8 mouse cellular contexts compared by ENCODE assay signal in genomic region chr10:128377222-128377939, GRCm38 (mm10). TPM values are rescaled to one million over a fixed set of nuclear protein-coding genes. Genes with fewer than 3 reads are reported as not detected.
A peak's percentile ranks its signal among the peaks of the same experiment; 100 is the strongest.
DNase-seq lines count a peak whose midpoint lies in the region; ATAC-seq lines count a peak whose summit lies in the region.
"Had no signal": no experiment of that assay in that cellular context is flagged by ENCODE, and none has a peak within 500 bp of the region (broad histone marks: within the 10 kb centered on the region; RNA-seq: fewer than 3 reads in every experiment).

No protein-coding gene starts in this region.

- H3K27me3 ChIP-seq in megakaryocyte, embryonic 14.5 days (replicated peaks) = no peaks in the 10 kb centered on the region
- no peaks in the 10 kb centered on the region for H3K27me3 ChIP-seq in erythroblast, embryonic 14.5 days (ENCODE audit: control insufficient read depth)
- no peaks in the 10 kb centered on the region for H3K27me3 ChIP-seq in intestine, embryonic 14.5 days (replicated peaks; ENCODE audit: control insufficient read depth, insufficient read depth, low read length)

- H3K27ac ChIP-seq in intestine, embryonic 14.5 days (ENCODE audit: low read depth) = peak overlapping the region; percentile 95

- peak; percentile 32 for DNase-seq in adipocyte (ENCODE audit: low spot score)
- DNase-seq in intestine, embryonic 14.5 days (ENCODE audit: low spot score) = peak; percentile 81
- DNase-seq in lung, postnatal 14 days = peak; percentile 43
- DNase-seq in right cerebral cortex, postnatal 25 days = peak; percentile 27

- no peaks in the 10 kb centered on the region for H3K9me3 ChIP-seq in megakaryocyte, embryonic 14.5 days
- no peaks in the 10 kb centered on the region for H3K9me3 ChIP-seq in erythroblast, embryonic 14.5 days (ENCODE audit: control insufficient read depth, low read length)
- no peaks in the 10 kb centered on the region for H3K9me3 ChIP-seq in intestine, embryonic 14.5 days (ENCODE audit: control insufficient read depth, low read length)

- peak overlapping the region; percentile 96 for H3K4me3 ChIP-seq in megakaryocyte, embryonic 14.5 days (replicated peaks)
- peak overlapping the region; percentile 88 for H3K4me3 ChIP-seq in erythroblast, embryonic 14.5 days (replicated peaks)
- peak overlapping the region; percentile 88 for H3K4me3 ChIP-seq in intestine, embryonic 14.5 days (ENCODE audit: low read depth, low read length)

- peak overlapping the region; percentile 82 for H3K4me2 ChIP-seq in intestine, embryonic 14.5 days (ENCODE audit: low read length)

- WGBS in intestine, embryonic 14.5 days = under 1% methylated on average over 44 of the region's 47 CpGs

- H3K4me1 ChIP-seq in megakaryocyte, embryonic 14.5 days = peaks cover 43% of the 10 kb centered on the region
- peaks cover 44% of the 10 kb centered on the region for H3K4me1 ChIP-seq in erythroblast, embryonic 14.5 days (ENCODE audit: control insufficient read depth)
- peaks cover 24% of the 10 kb centered on the region for H3K4me1 ChIP-seq in intestine, embryonic 14.5 days (replicated peaks; ENCODE audit: control insufficient read depth, insufficient read depth, low read length)

- H3K9ac ChIP-seq in intestine, embryonic 14.5 days (ENCODE audit: low read length) = peak overlapping the region; percentile 94

- peaks cover 41% of the 10 kb centered on the region for H3K36me3 ChIP-seq in megakaryocyte, embryonic 14.5 days (replicated peaks; ENCODE audit: low read length)
- H3K36me3 ChIP-seq in erythroblast, embryonic 14.5 days (ENCODE audit: control insufficient read depth) = peaks cover 41% of the 10 kb centered on the region
- H3K36me3 ChIP-seq in intestine, embryonic 14.5 days (ENCODE audit: control insufficient read depth, insufficient read depth, low read length) = peaks cover 41% of the 10 kb centered on the region

- no peak; the same call in 1 of the 2 replicates for ATAC-seq in megakaryocyte, adult 5-6 weeks (ENCODE audit: poor library complexity, severe bottlenecking)
- peak; percentile 83 for ATAC-seq in intestine, embryonic 14.5 days (replicated peaks; ENCODE audit: low FRiP score, low TSS enrichment, low read depth)

RNA-seq across cellular contexts. Expression of gene Ankrd52, which starts 0.5 kb away (rescaled TPM):
- 18.3 and 19.7 TPM in 2 replicates for polyA plus RNA-seq in megakaryocyte, embryonic 14.5 days (2012; ENCODE audit: insufficient read depth, low replicate concordance)
- 35.2 and 37.0 TPM in 2 replicates for total RNA-seq in megakaryocyte, adult 5-6 weeks (2015)
- total RNA-seq in megakaryocyte, adult 5-6 weeks (2017) = 9.3 and 13.7 TPM in 2 replicates
- 1.4 and 1.9 TPM in 2 replicates for polyA plus RNA-seq in erythroblast, embryonic 14.5 days (2012)
- polyA plus RNA-seq in intestine, embryonic 14.5 days (2014; fragmentation: Nextera tagmentation; extraction: Ambion mirVana) = 12.1 and 13.3 TPM in 2 replicates

RNA-seq across cellular contexts. Expression of gene Coq10a, which starts 8.6 kb away (rescaled TPM):
- polyA plus RNA-seq in megakaryocyte, embryonic 14.5 days (2012; ENCODE audit: insufficient read depth, low replicate concordance) = 5.0 and 18.0 TPM in 2 replicates
- total RNA-seq in megakaryocyte, adult 5-6 weeks (2015) = 22.6 and 24.4 TPM in 2 replicates
- total RNA-seq in megakaryocyte, adult 5-6 weeks (2017) = 14.1 and 19.2 TPM in 2 replicates
- polyA plus RNA-seq in erythroblast, embryonic 14.5 days (2012) = 0.49 and 0.53 TPM in 2 replicates
- 11.0 and 15.7 TPM in 2 replicates for polyA plus RNA-seq in intestine, embryonic 14.5 days (2014; fragmentation: Nextera tagmentation; extraction: Ambion mirVana)

RNA-seq across cellular contexts. Expression of gene Slc39a5, which starts 23.6 kb away (rescaled TPM):
- not detected in 2 replicates for polyA plus RNA-seq in megakaryocyte, embryonic 14.5 days (2012; ENCODE audit: insufficient read depth, low replicate concordance)
- total RNA-seq in megakaryocyte, adult 5-6 weeks (2015) = not detected in 2 replicates
- not detected in 2 replicates for total RNA-seq in megakaryocyte, adult 5-6 weeks (2017)
- polyA plus RNA-seq in erythroblast, embryonic 14.5 days (2012) = 0.15 and 0.16 TPM in 2 replicates
- 47.6 and 56.7 TPM in 2 replicates for polyA plus RNA-seq in intestine, embryonic 14.5 days (2014; fragmentation: Nextera tagmentation; extraction: Ambion mirVana)
- total RNA-seq: gastrocnemius, postnatal 36 days had no signal

RNA-seq across cellular contexts. Expression of gene Nabp2, which starts 33.9 kb away (rescaled TPM):
- 458 and 1,055 TPM in 2 replicates for polyA plus RNA-seq in megakaryocyte, embryonic 14.5 days (2012; ENCODE audit: insufficient read depth, low replicate concordance)
- 76.8 and 79.3 TPM in 2 replicates for total RNA-seq in megakaryocyte, adult 5-6 weeks (2015)
- total RNA-seq in megakaryocyte, adult 5-6 weeks (2017) = 54.3 and 59.1 TPM in 2 replicates
- 32.3 and 34.1 TPM in 2 replicates for polyA plus RNA-seq in erythroblast, embryonic 14.5 days (2012)
- polyA plus RNA-seq in intestine, embryonic 14.5 days (2014; fragmentation: Nextera tagmentation; extraction: Ambion mirVana) = 94.7 and 99.1 TPM in 2 replicates

RNA-seq across cellular contexts. Expression of gene Rnf41, which starts 34.1 kb away (rescaled TPM):
- polyA plus RNA-seq in megakaryocyte, embryonic 14.5 days (2012; ENCODE audit: insufficient read depth, low replicate concordance) = 17.0 and 19.5 TPM in 2 replicates
- total RNA-seq in megakaryocyte, adult 5-6 weeks (2015) = 16.4 and 17.6 TPM in 2 replicates
- 24.6 and 26.1 TPM in 2 replicates for total RNA-seq in megakaryocyte, adult 5-6 weeks (2017)
- polyA plus RNA-seq in erythroblast, embryonic 14.5 days (2012) = 0.37 and 0.48 TPM in 2 replicates
- 30.5 and 36.0 TPM in 2 replicates for polyA plus RNA-seq in intestine, embryonic 14.5 days (2014; fragmentation: Nextera tagmentation; extraction: Ambion mirVana)

Comparison
In these comparisons a context has a peak if more than half of its experiments do, and no peak if none do; other contexts are left out.
1. DNase-seq: peak in every context shown above with its lines; median percentile 81 in intestine, embryonic 14.5 days; 43 in lung, postnatal 14 days; 32 in adipocyte; 27 in right cerebral cortex, postnatal 25 days.
2. RNA of gene Slc39a5, which starts 23.6 kb away (polyA plus RNA-seq): 47.6 to 56.7 TPM in intestine, embryonic 14.5 days; 0.15 to 0.16 TPM in erythroblast, embryonic 14.5 days and not detected in megakaryocyte, embryonic 14.5 days; every median in the first group is over 10 times any median in the second.
3. Peak in every context shown above with its lines, with median percentiles within 50 percentile points of each other: H3K4me3 ChIP-seq.